Mouse (Mus musculus) NIH3T3 (cell line): ENCODE measurements around the gene Phf2.
"Not testable (repeated sequence)": the region's sequence is repeated elsewhere in the genome, so short reads cannot be mapped to it uniquely, and the experiment has no call there.

Experiments used
- DNase-seq: peaks from one replicate; pipeline ENCODE4 v3.0.0-alpha.2; 2012; ENCODE audit warnings: low read depth

Phf2 gene

DNA sequence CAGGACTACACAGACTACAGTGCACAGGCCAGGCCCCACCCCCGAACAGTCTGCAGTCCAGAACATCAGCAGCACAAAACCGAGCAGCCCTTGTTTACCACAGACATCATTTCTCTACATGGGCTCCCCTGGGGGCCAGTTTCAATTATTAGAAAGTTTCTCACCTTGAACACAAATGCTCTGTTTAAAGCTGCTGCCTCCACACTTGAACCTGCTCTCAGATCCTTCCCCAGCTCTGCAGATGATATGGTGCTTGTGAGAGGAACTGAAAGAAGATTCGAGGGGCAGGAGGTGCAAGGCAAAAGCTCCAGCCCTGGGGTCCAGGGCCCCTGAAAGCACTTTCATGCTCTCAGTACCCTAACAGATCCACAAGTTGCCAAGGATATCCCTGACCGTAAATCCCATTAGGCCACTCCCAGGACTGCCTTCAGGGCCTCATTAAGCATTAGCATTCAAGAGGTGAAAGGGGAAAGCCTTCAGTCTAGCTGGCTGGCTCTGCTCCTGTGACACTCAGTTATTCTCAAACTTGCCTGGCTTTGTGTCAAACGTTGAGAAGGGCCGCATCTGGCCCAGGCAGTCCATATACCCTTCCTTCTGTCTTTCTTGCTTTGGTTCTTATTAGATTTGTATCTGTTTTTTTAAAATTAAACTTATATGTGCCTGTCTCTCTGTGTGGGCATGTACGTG is 13.5 kb downstream of the Phf2 start:
- peak; percentile 17 for DNase-seq

DNA sequence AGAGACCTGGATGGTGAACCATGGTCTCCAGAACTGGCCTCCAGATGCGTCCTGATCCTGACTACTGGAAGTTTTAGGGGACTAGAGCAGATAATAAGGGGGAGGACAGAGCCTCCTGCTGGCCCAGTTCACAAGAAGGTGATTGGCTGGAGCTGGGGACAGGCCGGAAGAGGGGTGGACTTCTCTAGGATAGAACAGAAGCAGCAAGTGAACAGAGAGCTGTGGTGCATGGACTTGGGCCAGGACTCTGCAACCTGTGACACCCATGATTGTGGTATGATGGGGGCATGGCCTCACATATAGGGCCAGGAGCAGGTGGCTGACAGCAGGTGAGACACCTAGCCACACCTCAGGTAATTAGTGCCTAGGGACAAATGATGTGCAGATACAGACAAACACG is 17.0 kb downstream of the Phf2 start:
- DNase-seq: no peak

DNA sequence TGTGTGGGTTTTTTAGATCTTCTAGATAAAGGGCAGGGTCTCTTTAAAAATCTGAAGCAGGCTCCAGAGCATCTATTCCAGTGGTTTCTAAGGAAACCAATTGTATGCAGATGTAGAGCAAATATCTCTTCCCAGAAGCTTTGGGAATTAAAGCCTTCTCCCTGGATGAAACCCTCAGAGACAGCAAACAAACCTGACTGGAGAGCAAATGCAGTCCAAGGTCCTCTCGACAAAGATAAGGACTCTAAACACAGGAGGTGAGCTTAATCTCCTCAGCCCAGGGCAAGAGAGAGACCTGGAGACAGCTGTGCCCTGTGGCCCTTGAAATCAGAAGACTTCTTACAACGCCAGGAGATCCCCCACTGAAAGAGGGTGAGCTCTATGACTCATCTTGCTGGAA is 17.4 kb downstream of the Phf2 start:
- DNase-seq: peak; percentile 23

DNA sequence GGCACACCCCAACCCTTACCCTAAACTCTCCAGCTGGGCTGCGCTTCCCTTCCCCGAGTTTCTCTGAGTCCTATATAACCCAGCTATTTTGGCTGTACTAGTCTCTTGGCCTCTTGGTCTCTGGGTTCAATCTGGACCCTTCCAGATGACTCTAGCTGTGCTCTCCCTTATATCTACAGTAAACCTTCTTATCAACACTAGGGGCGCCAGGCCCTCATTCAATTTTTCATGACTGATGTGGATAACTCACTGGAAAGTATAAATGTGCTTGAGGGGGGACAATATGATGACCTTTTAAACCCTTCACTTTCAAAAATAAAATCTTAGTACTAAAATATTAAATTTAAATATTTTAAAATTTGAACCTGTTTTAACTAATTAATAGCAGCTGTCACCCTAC is 18.1 kb downstream of the Phf2 start:
- DNase-seq: peak; percentile 22

DNA sequence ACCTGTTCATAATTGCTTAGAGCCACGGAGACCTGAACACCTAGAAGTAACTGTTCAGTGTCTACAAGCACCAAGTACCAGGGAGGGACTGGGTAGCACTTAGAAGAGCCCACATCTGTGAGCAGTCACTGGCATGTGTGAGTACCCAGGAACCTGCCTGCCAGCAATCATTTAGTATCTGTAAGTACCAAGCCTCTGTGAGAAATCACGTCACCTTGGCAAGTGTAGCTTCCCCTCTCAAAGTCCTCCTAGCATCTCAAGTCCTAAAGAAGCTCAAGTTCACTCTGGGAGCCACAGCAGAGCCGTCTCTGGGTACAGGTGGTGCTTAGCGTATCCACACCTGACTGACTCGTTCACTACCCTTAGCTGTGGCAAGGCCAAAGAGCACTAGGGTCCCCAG is 19.2 kb downstream of the Phf2 start:
- no peak for DNase-seq

DNA sequence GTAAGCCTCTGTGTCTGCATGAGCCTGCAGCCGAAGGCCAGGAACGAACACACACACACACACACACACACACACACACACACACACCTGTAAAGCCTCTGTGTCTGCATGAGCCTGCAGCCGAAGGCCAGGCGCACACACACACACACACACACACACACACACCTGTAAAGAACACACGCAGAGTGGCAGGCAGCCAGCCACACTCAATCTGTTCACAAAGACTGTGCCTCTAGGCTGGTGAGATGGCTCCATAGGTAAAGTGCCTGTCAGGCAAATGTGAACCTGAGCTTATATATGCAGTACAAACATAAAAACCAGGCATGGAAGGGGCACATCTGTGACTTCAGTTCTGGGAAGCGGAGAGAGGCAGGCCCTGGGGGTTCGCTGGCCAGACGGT is 20.1 kb downstream of the Phf2 start:
- no peak for DNase-seq

DNA sequence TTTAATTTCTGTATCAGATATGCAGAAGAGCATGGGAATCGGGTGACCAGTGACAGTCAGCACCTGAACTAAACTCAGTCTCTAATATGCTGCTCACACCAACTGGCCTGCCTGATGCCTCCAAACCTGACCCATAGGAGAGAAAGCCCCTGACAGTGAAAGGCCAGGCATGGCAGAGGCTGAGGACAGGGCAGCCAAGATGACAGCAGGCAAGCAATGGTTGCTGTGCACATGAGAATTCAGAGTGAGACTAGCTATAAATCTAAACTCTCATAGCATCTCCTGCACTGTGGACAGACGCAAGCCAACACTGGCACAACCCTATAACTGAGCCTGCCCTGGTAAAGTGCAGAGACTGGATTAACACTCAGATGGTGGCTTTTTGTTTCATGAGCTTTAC is 20.6 kb downstream of the Phf2 start:
- no peak for DNase-seq

DNA sequence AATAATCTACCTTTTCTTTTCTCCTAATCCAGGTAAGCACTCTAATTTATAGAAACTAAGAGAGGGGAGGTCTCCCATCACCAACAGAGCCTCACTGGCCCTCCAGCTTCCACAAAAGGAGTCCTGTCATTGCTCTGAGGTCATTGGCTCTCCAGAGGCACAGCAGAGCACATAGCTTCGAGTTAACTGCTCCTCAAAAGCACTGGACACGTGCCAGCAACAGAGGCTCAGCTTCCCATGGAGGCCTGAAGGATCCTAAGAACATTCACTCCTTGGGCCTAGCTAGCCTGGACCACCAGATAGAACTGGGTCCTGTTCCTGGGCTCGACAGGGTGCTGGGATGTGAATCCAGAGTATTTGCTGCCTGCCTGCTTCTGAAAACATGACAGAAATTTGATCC is 21.8 kb downstream of the Phf2 start:
- peak; percentile 56 for DNase-seq

DNA sequence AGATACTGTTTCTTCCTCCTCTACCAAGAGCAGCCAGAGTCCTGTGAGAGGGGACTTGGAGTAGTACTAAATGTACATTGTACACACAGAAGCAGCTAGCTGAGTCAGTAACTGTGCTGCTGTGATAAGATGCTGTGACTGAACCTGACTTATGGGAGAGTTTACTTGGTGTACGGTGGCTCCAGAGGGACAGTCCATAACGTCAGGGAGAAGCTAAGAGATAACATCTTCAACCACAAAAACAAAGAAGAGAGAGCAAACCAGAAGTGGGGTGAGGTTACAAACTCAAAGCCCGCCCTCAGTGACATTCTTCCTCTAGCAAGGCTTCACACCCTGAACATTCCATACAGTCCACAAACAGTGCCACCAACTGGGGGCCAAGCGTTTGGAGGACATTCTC is 25.6 kb downstream of the Phf2 start:
- DNase-seq: no peak

DNA sequence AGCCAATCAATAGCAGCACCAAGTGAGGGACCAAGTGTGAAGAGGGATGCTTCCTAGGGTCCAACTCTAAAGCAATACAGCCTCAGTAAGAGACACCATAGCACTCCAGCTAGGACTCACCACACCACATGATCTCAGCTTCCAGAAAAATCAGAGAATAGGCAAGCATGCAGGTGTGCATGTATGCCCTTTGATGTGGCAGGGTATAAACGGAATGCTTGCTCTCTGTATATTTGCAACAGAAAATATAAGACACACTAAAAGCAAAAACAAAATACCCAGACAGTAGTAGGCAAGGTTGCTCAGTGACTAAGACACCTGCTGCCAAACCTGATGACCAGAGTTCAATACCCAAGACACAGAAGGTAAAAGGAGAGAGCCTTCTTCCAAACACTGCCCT is 27.4 kb downstream of the Phf2 start:
- DNase-seq: no peak

DNA sequence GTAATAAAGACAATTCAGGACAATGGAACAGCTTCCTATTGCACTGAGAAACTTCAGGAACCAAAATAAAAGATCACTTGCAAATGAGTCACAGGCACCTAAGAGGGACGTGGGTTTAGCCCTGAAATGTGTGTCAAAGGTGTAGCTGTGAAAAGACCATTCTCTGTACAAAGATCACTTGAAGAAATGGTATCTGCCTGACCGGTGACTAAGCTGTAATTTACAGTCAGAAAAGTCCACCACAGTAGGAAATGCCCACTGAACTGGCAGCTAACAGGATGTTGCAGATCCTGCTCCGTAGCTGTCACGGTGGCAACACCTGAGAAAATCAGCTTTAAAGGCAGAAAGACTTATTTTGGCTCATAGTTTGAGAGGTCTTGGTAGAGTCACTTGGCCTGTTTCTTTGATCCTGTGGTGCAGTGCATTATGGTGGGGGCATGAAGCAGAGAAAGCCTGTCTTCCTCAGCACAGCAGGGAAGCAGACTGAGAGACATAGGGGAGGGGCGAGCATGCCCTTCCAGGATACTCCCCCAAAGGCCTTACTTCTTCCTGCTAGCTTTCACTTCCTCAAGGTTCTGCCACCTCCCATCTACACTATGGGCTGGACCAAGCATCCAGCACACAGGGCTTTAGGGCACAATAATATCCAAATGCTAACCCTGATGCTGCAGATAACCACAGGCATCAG is 28.9 kb downstream of the Phf2 start:
- DNase-seq: no peak

DNA sequence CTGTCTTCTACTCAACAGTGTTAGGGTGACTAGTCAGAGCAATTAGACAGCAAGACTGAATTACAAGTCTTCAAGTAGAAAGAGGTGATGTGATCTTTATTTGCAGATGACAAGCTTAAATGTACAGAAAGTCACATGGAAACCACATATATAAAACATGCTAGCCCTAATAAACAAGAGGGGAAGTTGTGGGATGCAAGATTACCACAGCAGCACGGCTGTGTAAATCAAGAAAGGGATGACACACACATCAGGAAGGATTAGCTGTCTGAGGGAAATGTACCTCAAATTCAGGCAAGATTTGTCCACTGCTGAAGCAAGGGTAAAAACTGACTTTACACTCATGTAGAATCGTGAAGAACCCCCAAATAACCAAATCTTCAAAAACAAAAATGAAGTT is 32.6 kb downstream of the Phf2 start:
- DNase-seq: no peak

DNA sequence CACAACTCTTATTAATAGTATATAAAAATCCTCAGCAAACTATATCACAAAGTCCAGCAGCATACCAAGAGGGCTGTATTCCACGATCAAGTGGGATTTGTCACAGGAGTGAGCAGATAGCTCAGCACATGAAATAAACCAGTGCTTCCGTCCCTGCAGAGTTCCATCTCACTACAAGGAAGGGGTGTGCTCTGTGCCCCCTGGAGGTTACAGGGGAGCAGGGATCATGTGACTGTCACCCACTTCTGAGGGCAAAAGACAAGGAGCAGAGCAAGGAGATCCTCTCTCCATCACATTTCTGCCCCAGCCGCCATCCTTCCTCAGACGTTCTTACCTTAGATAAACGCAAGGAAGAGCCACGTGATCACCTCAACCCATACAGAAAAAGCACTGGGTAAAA is 33.4 kb downstream of the Phf2 start:
- no peak for DNase-seq

DNA sequence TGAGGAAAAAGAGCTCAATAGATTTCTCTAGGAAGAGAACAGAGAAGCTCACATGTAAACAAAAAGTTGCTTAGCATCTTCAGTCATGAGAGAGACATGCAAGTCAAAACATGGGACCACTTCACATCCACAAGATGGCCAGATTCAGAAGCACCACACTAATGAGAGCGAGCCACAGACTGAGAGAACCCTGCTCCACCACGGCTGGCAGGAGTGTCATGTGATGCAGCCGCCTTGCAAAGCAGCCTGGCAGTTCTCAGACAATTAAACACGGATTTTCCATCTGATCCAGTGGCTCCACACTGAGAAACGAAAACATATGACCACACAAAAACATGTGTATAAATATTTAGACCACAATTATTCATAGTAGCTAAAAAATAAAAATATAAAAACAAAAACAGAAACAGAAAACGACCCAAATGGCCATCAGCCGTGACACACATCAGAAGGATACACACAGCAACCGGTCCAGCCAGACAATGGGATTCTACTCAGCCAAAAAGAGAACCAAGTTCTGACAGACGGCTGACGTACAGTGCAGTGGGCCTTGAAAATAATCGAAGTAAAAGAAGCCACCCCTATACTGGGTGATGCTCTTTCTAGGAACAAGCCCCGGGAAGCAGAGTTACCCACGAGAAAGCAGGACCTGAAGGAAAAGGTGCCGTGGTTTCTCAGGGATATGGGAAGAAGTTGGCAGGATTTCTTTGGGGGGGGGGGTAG is 40.2 kb downstream of the Phf2 start:
- DNase-seq: no peak

DNA sequence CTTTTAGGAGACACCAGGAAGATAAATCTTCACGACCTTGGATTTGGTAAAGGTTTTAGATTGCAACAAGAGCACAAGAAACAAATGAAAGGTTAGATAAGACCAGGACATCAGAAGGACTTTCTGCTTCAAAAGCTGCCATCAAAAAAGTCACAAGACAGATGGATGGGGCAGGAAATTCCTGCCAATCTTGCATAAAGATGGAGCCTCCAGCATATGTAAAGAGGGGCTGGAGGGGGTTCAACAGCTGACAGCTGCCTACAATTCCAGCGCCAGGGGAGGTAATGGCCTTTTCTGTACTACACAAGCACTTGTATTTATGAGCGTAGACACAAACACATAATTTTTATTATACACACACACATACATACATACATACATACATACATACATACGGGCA is 41.1 kb downstream of the Phf2 start:
- DNase-seq: no peak

DNA sequence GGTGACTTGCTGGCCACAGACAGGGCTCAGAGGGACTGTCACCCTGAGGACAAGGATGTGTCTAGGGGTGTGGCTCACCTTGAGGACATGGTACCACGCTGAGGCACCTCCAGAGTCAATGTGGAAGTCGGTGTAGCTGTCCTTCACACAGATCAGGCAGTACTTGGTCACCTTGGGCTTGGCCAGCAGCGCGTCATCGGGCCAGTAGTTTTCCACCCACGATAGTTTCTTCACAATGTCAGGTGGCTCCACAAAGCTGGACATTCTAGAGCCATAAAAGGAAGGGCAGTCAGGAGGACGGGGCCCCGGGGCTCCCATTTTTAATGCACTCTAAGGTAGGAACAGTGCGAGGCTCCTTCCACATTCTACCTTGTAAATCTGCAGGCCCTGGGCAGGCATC is 48.0 kb downstream of the Phf2 start:
- no peak for DNase-seq

DNA sequence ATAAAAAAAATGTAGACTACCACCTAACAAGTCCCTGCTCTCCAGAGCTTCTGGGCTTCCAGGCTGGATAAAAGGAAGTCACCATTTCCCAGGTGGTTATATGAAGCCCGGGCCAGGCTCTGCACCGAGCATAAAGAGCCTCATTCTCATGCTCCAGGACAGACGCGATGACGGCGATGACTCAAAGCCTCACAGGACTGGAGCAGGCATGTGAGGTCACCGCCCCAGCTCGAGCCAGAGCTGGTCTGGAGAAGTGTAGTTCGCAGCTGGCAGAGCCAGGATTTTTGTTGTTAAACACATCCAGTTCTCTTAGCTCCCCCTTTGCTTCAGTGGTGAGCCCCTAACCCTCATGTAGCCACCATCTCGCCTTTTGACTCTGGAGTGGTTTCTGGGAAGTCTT is 48.6 kb downstream of the Phf2 start:
- DNase-seq: peak; percentile 51

DNA sequence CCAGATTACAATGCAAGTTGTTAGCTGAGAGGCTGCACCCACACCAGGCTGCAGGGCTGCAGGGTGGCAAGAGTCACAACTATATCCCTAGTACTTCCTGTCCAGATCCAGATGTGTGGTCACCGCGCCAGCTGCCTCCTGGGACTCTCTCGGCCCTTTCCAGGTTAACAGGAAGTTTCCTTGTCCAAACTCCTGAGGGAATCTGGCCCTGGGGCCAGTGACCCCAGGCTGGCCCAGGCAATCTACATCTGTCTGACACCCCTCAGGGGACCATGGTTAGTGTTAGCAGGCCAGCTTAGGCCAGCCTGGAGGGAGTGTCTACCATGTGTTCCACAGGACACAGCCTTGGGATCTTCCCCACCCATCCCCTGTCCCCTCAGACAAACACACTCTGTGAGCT is 51.8 kb downstream of the Phf2 start:
- DNase-seq: no peak

DNA sequence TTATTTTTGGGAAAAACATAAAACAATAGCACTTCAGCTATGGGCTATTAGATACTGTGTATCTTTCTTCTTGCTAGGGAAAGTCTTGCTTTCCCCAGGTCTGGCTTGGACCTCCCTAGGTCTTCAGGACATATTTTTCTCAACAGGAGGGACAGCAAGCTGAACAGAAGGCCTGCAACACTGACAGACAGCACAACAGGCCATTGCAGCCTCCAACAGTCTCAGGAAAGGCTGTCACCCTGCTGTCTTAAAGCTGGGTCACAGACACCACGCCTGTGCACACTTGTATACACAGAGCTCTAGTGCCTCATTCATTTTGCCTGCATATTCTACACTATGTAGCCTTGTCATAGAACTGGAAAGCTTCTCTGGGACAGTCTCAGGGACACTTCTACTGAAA is 56.5 kb downstream of the Phf2 start:
- no peak for DNase-seq

DNA sequence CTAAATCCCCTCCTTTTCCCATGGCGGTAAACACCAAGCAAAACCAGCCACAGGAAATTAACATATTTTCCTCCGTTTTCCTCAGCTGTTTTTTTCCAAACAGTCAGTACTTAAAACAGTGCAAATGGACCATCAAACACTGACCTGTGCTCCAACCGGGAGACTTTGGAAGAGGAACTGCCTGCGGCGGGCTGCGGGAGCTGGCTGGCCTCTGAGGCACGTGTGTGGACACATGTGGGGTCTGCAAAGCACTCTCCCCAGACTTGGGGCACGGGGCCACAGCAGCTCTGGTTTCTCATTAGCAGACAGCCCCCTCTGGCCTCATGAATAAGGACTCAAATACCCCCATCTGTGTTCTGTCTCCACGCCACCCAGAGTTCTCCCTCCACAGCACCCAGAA is 59.9 kb downstream of the Phf2 start:
- DNase-seq: no peak

DNA sequence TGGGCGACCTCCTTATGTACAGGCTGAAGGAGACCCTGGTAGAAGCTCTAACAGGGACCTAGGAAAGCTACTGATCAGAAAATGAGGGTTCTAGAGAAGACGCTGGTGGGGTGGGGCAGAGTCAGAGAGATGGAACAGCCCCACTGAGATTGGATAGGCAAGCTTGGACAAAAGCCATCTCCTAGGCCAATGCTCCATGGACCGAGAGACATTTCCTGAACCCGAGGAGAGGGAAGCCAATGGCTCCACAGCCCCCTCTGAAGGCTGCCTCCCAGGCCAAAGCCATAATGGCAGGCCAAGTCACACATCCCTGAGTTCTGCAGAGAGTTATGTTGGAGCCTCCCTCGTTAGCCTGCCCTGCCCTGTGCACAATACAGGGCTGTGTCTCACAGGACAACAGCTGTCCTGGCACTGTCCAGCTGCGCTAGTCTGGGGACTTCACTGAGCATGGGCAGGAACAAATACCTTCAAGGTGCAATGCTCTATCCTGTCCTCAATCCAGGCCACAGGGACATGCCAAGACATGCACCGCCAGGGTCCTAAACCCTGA is 60.6 kb downstream of the Phf2 start:
- DNase-seq: no peak

DNA sequence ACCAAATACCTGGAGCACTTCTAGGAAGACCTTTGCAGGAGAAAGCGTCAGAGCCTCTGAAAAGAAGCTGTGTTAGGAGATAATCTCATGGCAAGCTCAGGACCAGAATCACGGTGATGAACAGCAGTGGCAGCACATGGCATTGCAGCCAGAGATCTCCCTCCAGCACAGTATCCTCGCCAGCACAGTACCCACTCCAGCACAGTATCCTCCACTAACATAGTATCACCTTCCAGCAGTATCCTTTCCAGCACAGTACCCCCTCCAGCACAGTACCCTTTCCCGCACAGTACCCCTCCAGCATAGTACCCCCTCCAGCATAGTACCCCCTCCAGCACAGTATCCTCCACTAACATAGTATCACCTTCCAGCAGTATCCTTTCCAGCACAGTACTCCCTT is 61.3 kb downstream of the Phf2 start:
- not testable (repeated sequence) for DNase-seq

DNA sequence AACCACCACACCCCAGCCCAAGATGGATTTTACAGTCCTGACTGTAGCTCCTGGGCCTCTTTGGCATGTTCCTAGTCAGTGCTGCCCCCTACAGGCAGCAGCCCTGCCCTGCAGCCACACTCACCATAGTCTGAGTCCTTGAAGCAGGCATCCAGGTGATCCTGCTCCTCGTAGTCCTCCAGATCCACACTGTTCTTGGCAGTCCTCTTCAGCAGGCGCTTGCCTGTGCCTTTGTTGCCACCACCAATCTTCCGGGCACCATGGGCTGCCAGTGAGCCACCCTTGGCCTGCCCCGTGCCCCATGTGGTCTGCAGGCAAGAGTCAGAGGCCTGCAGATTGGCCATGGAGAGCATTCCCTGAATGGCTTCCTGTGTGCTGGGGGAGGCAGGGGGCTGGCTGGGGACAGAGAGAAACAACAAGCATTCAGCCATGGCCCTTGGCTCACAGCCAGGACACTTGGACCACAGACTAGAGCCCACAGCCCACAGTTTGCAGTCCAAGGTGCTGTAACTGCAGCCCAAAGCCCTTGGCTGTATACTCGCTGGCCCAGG is 63.4 kb downstream of the Phf2 start:
- DNase-seq: peak; percentile 73
